ENCODE assay signal across 17 mouse cellular contexts in genomic region chr3:27827236-27827635, GRCm38 (mm10).
"Had no signal": no experiment of that assay in that cellular context is flagged by ENCODE, and none has a peak within 500 bp of the region (broad histone marks: within the 10 kb centered on the region; RNA-seq: fewer than 3 reads in every experiment).

No protein-coding gene starts in this region.

- H3K4me1 ChIP-seq: midbrain, embryonic 10.5 days; midbrain, embryonic 12.5 days; neural tube, embryonic 13.5 days; neural tube, embryonic 15.5 days; stomach, embryonic 15.5 days had no signal

- H3K4me3 ChIP-seq: midbrain, embryonic 10.5 days; midbrain, embryonic 12.5 days; myocyte; neural tube, embryonic 13.5 days; neural tube, embryonic 15.5 days; stomach, embryonic 15.5 days had no signal

- H3K9me3 ChIP-seq: midbrain, embryonic 12.5 days; neural tube, embryonic 13.5 days; neural tube, embryonic 15.5 days; stomach, embryonic 15.5 days had no signal

- H3K36me3 ChIP-seq: midbrain, embryonic 10.5 days; midbrain, embryonic 12.5 days; neural tube, embryonic 13.5 days; neural tube, embryonic 15.5 days; stomach, embryonic 15.5 days had no signal

- DNase-seq: lung, adult 18-20 months; lung, embryonic 14.5 days; lung, postnatal 10 days; lung, postnatal 4 days; midbrain, embryonic 14.5 days; right cerebral cortex, postnatal 14 days; thymus, adult 2 months; thymus, postnatal 25 days; thymus, postnatal 4 days had no signal

- ATAC-seq: midbrain, embryonic 16.5 days had no signal

- H3K27ac ChIP-seq: midbrain, embryonic 10.5 days; midbrain, embryonic 12.5 days; neural tube, embryonic 13.5 days; neural tube, embryonic 15.5 days; stomach, embryonic 15.5 days; stomach, postnatal 0 days had no signal

- H3K9ac ChIP-seq: lung, embryonic 14.5 days; midbrain, embryonic 12.5 days; neural tube, embryonic 13.5 days; neural tube, embryonic 15.5 days; stomach, embryonic 15.5 days had no signal

- H3K4me2 ChIP-seq: lung, embryonic 14.5 days; midbrain, embryonic 12.5 days; neural tube, embryonic 13.5 days; neural tube, embryonic 15.5 days; stomach, embryonic 15.5 days had no signal

- H3K27me3 ChIP-seq: midbrain, embryonic 12.5 days; neural tube, embryonic 13.5 days; neural tube, embryonic 15.5 days; stomach, embryonic 15.5 days had no signal
